Mouse (Mus musculus) CH12.LX (cell line): ENCODE data around the gene Hebp1.

Experiments used
- CTCF ChIP-seq, 2 experiments: IDR thresholded peaks in 1 of 2; conservative IDR thresholded peaks in 1 of 2; 2 replicates each; pipeline ENCODE4 v1.5.1; 2011 to 2012; ENCODE audit warnings: low read depth in 2 of 2, low read length in 2 of 2, improper control_type of control experiment in 1 of 2, inconsistent platforms in 1 of 2, mild to moderate bottlenecking in 1 of 2, moderate library complexity in 1 of 2
- JUND ChIP-seq: conservative IDR thresholded peaks from 2 replicates; pipeline ENCODE4 v1.6.1; 2011; ENCODE audit warnings: low read depth, low read length, improper control_type of control experiment
- MAX ChIP-seq: IDR thresholded peaks from 2 replicates; pipeline ENCODE4 v1.6.1; 2011; ENCODE audit warnings: low read length, improper control_type of control experiment
- MYC ChIP-seq: IDR thresholded peaks from 2 replicates; pipeline ENCODE4 v1.6.1; 2011; ENCODE audit warnings: low read depth, mild to moderate bottlenecking, improper control_type of control experiment, low read length
- NELFE ChIP-seq: IDR thresholded peaks from 2 replicates; pipeline ENCODE4 v1.6.1; 2011; ENCODE audit warnings: low read depth, low read length, improper control_type of control experiment
- POLR2A ChIP-seq: IDR thresholded peaks from 2 replicates; pipeline ENCODE4 v1.6.1; 2011; ENCODE audit warnings: low read depth, mild to moderate bottlenecking, improper control_type of control experiment, low read length
- ZMIZ1 ChIP-seq: IDR thresholded peaks from 2 replicates; pipeline ENCODE4 v1.6.1; 2012; ENCODE audit warnings: low read depth, mild to moderate bottlenecking, inconsistent platforms, low read length, improper control_type of control experiment
- ZNF384 ChIP-seq: IDR thresholded peaks from 2 replicates; pipeline ENCODE4 v1.6.1; 2012; ENCODE audit warnings: low read depth, low read length, improper control_type of control experiment, inconsistent platforms

- TF ChIP-seq CTCF (conservative IDR thresholded peaks at IDR 0.05 in 1 of 2, IDR thresholded peaks at IDR 0.05 in 1 of 2; ENCODE audit: low read depth in 2 of 2, low read length in 2 of 2) (no peak), MAX (no peak), POLR2A (no peak), NELFE (no peak), ZNF384 (no peak), MYC (no peak), ZMIZ1 (no peak), JUND (no peak; the same call in 1 of the 2 replicates)
Measured at GRCm38 (mm10) chr6:135191906-135192305, 5.9 kb downstream of the Hebp1 start.
